Mouse (Mus musculus): ENCODE measurements around the gene Wdr62. TPM values are rescaled to one million over a fixed set of nuclear protein-coding genes. Genes with fewer than 3 reads are reported as not detected.

Wdr62 gene
- total RNA-seq, 2 experiments from 2014 or later, result 1.00 to 1.4 TPM

- DNase-seq (ENCODE audit: low spot score in 2 of 2), result peak; percentile 74 to 76
- Histone ChIP-seq H3K4me3 (peak overlapping the region; percentile 90), H3K27ac (peak overlapping the region; percentile 95)
- TF ChIP-seq CTCF (conservative IDR thresholded peaks at IDR 0.05), result no peak
Observed at GRCm38 (mm10) chr7:30193581-30194100, 86.6 kb downstream of the Wdr62 start.

DNA sequence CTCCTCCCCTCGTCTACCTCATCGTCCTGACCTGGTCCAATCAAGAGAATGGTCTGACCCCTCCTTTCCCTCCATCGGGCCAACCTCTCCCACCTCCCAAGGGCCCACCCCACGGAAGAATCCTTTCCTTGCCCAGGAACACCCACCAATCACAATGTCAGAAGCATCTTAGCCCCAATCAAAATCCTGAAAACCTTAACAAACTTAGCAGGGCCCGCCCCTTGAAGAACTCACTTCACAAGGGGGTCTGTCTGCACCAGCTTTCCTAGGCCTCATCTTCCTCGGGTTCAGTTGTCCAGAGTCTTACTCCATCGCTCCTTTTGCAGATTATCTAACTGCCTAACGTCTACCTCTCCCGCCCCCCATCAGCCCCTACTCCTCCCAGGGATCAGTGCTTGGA lies 87.2 kb downstream of the Wdr62 start:
- H3K27ac ChIP-seq, result no peak overlapping the region
- no peak for TF ChIP-seq CTCF (conservative IDR thresholded peaks at IDR 0.05)
- DNase-seq (ENCODE audit: low spot score in 2 of 2), result no peak
- H3K4me3 ChIP-seq, result peak overlapping the region; percentile 90

DNA sequence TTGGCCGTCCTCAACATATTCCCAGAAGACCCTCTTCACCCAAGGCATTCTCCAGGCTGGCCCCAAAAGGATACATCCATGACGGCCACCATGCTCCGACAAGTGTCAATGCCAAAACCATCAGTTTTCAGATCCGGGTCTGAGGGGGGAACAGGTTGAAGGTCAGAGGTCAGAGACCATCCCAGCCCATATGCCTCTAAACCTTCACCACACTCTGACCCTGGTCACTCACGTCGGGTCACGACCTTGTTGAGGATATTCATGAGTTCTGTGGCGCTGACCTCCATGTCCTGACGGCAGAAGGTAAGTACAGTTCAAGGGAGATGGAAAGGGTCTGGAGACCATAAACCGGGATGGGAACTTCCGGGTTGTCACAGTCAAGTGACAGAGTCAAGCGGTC lies 88.1 kb downstream of the Wdr62 start:
- Histone ChIP-seq H3K4me3 (no peak overlapping the region), H3K27ac (no peak overlapping the region)
- no peak for DNase-seq (ENCODE audit: low spot score in 2 of 2)
- no peak for TF ChIP-seq CTCF (conservative IDR thresholded peaks at IDR 0.05)

Other genes starting within 250 kb of the Wdr62 start
- gene Zfp14, start 229.0 kb downstream of the Wdr62 start, total RNA-seq (2021), result 1 to 10 TPM; 9.7 to 9.8 TPM
- 1 to 10 TPM; 4.9 to 5.4 TPM for gene Zfp82, start 207.5 kb downstream of the Wdr62 start, total RNA-seq (2021)
- gene Gm26920, start 190.0 kb downstream of the Wdr62 start, total RNA-seq (2021), result not detected
- 1 to 10 TPM; 4.3 to 8.2 TPM for gene Zfp566, start 189.9 kb downstream of the Wdr62 start, total RNA-seq (2021)
- 10 to 100 TPM; 73.1 to 75.5 TPM for gene Zfp260, start 185.6 kb downstream of the Wdr62 start, total RNA-seq (2021)
- 10 to 100 TPM; 30.1 to 37.5 TPM for gene Zfp382, start 158.5 kb downstream of the Wdr62 start, total RNA-seq (2021)
- 10 to 100 TPM; 48.9 to 52.0 TPM for gene Zfp146, start 110.7 kb downstream of the Wdr62 start, total RNA-seq (2021)
- 1 to 10 TPM; 3.5 to 5.9 TPM for gene Cox7a1, start 96.3 kb downstream of the Wdr62 start, total RNA-seq (2021)
- gene Capns1, start 81.6 kb downstream of the Wdr62 start, total RNA-seq (2021), result 100 to 1,000 TPM; 213 to 224 TPM
- gene Polr2i, start 48.5 kb downstream of the Wdr62 start, total RNA-seq (2021), result 10 to 100 TPM; 59.6 to 59.8 TPM
- gene Tbcb, start 48.1 kb downstream of the Wdr62 start, total RNA-seq (2021), result 100 to 1,000 TPM; 113 to 116 TPM
- gene Ovol3, start 44.7 kb downstream of the Wdr62 start, total RNA-seq (2021), result not detected
- gene Thap8, start 325 bp downstream of the Wdr62 start, total RNA-seq (2021), result under 1 TPM; 0.44 to 0.56 TPM
- 100 to 1,000 TPM; 453 to 474 TPM for gene Clip3, start 11.3 kb upstream of the Wdr62 start, total RNA-seq (2021)
- gene Alkbh6, start 28.3 kb upstream of the Wdr62 start, total RNA-seq (2021), result 10 to 100 TPM; 50.8 to 51.8 TPM
- gene Syne4, start 34.4 kb upstream of the Wdr62 start, total RNA-seq (2021), result 10 to 100 TPM in 1 of 2 experiments, 1 to 10 TPM in 1; 9.4 to 14.2 TPM
- gene E130208F15Rik, start 41.3 kb upstream of the Wdr62 start, total RNA-seq (2021), result under 1 TPM; 0.41 to 0.81 TPM
- 1 to 10 TPM; 6.7 to 7.3 TPM for gene Sdhaf1, start 43.5 kb upstream of the Wdr62 start, total RNA-seq (2021)
- 10 to 100 TPM; 32.4 to 34.6 TPM for gene Lrfn3, start 82.4 kb upstream of the Wdr62 start, total RNA-seq (2021)
- 10 to 100 TPM; 26.7 to 32.6 TPM for gene Tyrobp, start 133.3 kb upstream of the Wdr62 start, total RNA-seq (2021)
- gene Hcst, start 139.4 kb upstream of the Wdr62 start, total RNA-seq (2021), result 1 to 10 TPM in 1 of 2 experiments, not detected in 1; 1.5 TPM
- 1 to 10 TPM; 2.8 to 3.0 TPM for gene Nfkbid, start 141.3 kb upstream of the Wdr62 start, total RNA-seq (2021)
- gene Aplp1, start 165.1 kb upstream of the Wdr62 start, total RNA-seq (2021), result 1,000 to 10,000 TPM; 1,283 to 1,305 TPM
- gene Kirrel2, start 177.3 kb upstream of the Wdr62 start, total RNA-seq (2021), result 10 to 100 TPM; 15.0 to 20.4 TPM
- 1 to 10 TPM; 1.2 to 1.3 TPM for gene Nphs1, start 177.9 kb upstream of the Wdr62 start, total RNA-seq (2021)
- gene Prodh2, start 213.2 kb upstream of the Wdr62 start, total RNA-seq (2021), result not detected

All from layer of hippocampus, adult 2 months (tissue).